Mouse (Mus musculus): Measurements from ENCODE around the gene Ifrd2. TPM values are rescaled to one million over a fixed set of nuclear protein-coding genes. Genes with fewer than 3 reads are reported as not detected.

The Ifrd2 gene
- polyA plus RNA-seq, 1 experiment from 2014 or later = 14.4 TPM

DNA sequence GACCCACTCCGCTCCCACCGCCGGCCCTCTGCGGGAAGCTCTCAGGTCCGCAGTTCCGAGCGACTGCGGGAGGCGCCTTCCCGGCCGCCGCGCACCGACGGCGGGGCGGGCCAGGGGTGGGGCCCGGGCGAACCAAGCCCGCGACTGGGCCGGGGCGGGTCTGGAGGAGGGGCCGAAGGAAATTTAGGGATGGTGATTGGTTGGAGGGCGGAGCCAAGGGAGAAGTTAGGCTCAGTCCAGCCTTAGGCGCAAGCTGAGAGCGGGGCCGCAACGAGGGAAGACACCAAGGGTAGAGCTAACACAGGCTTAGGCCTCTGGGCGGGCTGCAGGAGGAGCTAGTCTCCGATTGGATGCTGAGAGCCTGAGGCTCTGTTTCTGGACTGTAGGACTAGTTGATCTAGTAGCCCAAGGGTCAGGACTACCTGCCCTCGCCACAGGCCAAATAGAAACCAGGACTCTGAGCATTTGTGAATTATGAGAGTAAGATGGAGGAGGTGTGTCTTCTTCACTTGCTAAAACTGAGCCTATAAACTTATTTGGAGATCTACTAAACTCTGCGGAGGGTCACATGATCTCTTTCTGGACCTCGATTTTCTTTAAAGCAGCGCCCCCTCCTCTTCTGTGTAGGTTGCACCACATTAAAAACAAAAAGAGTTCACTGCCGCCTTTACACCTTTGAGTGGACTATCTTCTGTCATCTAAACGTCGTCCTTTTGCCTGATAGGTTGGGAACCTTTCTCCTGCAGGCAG is 48.0 kb downstream of the Ifrd2 start, which contains the start of gene Gnai2:
TSS of gene Gnai2 (minus strand) at position 89 of the 750 bp plus-strand sequence.
- 3% methylated on average over 35 of the region's 38 CpGs for WGBS
- Histone ChIP-seq H3K9ac (replicated peaks) (peak within 1 kb of the TSS; percentile 87), H3K27me3 (replicated peaks) (no peaks in the 10 kb centered on the region), H3K4me1 (peaks cover 64% of the 10 kb centered on the region), H3K36me3 (no peaks in the 10 kb centered on the region), H3K9me3 (replicated peaks) (no peaks in the 10 kb centered on the region), H3K4me3 (replicated peaks) (peak within 1 kb of the TSS; percentile 85), H3K27ac (replicated peaks) (peak within 1 kb of the TSS; percentile 89), H3K4me2 (peak within 1 kb of the TSS; percentile 85)
- ATAC-seq (ENCODE audit: low FRiP score) = peak; percentile 91

DNA sequence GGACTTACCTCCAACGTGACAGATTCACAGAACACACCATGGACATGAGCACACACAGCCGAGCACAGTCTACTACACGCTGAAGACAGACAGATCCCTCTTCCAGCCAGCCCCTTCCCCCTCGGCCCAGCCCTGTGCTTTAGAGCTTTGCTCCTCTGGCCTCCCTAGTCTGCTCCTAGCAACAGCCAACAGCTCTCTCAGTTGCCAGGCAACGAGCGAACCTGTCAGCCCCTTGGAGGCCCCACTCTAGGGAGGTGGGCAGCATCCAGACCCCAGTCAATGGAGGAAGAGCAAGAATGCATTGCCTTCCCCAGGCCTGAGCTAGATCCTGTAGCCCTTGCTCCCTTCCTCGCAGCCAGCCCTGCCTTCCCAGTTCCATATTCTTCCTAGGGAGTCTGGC is 49.6 kb downstream of the Ifrd2 start:
- Histone ChIP-seq H3K36me3 (no peaks in the 10 kb centered on the region), H3K4me1 (peaks cover 48% of the 10 kb centered on the region), H3K4me2 (0 out of 2 replicates have a peak overlapping the region, but pooled peaks have one; percentile 11), H3K27ac (replicated peaks) (peak overlapping the region; percentile 68), H3K9ac (replicated peaks) (no peak overlapping the region), H3K9me3 (replicated peaks) (no peaks in the 10 kb centered on the region), H3K4me3 (replicated peaks) (no peak overlapping the region), H3K27me3 (replicated peaks) (no peaks in the 10 kb centered on the region)
- peak; percentile 25; the same call in 1 of the 2 replicates for ATAC-seq (ENCODE audit: low FRiP score)
- 11% methylated on average over 7 of the region's 7 CpGs for WGBS

DNA sequence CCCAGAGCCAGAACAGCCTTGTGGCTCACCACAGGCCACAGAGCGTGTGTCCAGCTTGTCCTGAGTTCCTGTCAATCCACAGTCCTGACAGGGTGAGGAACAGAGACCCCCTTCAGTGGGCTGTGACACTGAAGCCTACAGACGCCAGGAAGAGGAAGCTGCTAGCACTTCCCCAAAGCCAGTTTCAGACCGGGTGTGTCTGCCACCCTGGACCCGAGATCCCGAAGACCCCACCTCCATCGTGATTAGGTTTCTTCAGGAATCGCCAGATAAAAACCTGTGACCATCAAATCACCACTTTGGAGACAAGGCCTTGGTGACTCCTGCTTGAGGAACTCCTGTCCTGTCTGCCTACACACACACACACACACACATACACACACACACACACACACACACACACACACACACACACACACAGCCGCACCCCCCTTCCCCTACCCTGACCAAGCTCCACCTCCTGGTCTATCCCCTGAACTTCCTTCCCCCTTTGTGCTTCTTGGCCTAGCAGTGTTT is 52.9 kb downstream of the Ifrd2 start:
- Histone ChIP-seq H3K9me3 (replicated peaks) (no peaks in the 10 kb centered on the region), H3K4me1 (peaks cover 34% of the 10 kb centered on the region), H3K27ac (replicated peaks) (peak overlapping the region; percentile 4; the same call in 1 of the 2 replicates), H3K4me3 (replicated peaks) (no peak overlapping the region), H3K36me3 (no peaks in the 10 kb centered on the region), H3K27me3 (replicated peaks) (no peaks in the 10 kb centered on the region), H3K9ac (replicated peaks) (no peak overlapping the region), H3K4me2 (no peak overlapping the region)
- no peak for ATAC-seq (ENCODE audit: low FRiP score)
- WGBS = 44% methylated on average over 8 of the region's 8 CpGs

DNA sequence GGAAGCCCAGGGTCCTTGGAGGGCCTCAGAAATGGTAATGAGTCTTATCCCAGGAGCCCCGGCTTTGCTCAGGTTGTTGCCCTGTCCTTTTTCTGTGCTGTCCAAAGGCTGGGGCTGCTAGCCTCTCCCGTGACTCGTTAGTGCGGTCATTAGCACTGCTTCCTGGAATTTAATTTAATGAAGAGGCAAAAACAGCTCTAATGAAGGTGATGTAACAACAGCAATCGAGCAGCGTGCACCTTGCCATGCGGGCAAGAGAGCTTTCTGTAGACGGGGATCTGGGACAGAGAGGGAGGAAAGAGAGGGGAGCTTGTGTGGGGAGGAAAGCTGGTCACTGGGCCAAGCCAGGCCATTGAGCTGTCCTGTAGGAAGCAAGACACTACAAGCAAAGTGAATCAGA is 54.2 kb downstream of the Ifrd2 start:
- Histone ChIP-seq H3K4me3 (replicated peaks) (no peak overlapping the region), H3K4me2 (no peak overlapping the region), H3K36me3 (no peaks in the 10 kb centered on the region), H3K9me3 (replicated peaks) (no peaks in the 10 kb centered on the region), H3K9ac (replicated peaks) (peak overlapping the region; percentile 26; the same call in 1 of the 2 replicates), H3K4me1 (peaks cover 25% of the 10 kb centered on the region), H3K27me3 (replicated peaks) (no peaks in the 10 kb centered on the region), H3K27ac (replicated peaks) (no peak overlapping the region)
- ATAC-seq (ENCODE audit: low FRiP score) = no peak
- WGBS = 22% methylated on average over 8 of the region's 8 CpGs

Other genes with a start within 250 kb of the Ifrd2 start
- 16.3 and 18.2 TPM in 2 replicates for gene Hemk1, start 249.3 kb upstream of the Ifrd2 start, polyA plus RNA-seq (2015; fragmentation: Nextera tagmentation; extraction: Ambion mirVana)
- gene 6430571L13Rik, start 247.0 kb upstream of the Ifrd2 start, polyA plus RNA-seq (2015; fragmentation: Nextera tagmentation; extraction: Ambion mirVana) = 7.8 and 9.1 TPM in 2 replicates
- gene Cacna2d2, start 188.0 kb upstream of the Ifrd2 start, polyA plus RNA-seq (2015; fragmentation: Nextera tagmentation; extraction: Ambion mirVana) = 7.6 and 9.8 TPM in 2 replicates
- 45.7 and 46.1 TPM in 2 replicates for gene Tmem115, start 53.7 kb upstream of the Ifrd2 start, polyA plus RNA-seq (2015; fragmentation: Nextera tagmentation; extraction: Ambion mirVana)
- 46.9 and 53.9 TPM in 2 replicates for gene Cyb561d2, start 45.4 kb upstream of the Ifrd2 start, polyA plus RNA-seq (2015; fragmentation: Nextera tagmentation; extraction: Ambion mirVana)
- 67.5 and 77.9 TPM in 2 replicates for gene Nprl2, start 45.4 kb upstream of the Ifrd2 start, polyA plus RNA-seq (2015; fragmentation: Nextera tagmentation; extraction: Ambion mirVana)
- gene Zmynd10, start 40.3 kb upstream of the Ifrd2 start, polyA plus RNA-seq (2015; fragmentation: Nextera tagmentation; extraction: Ambion mirVana) = 1.6 and 2.6 TPM in 2 replicates
- gene Rassf1, start 36.1 kb upstream of the Ifrd2 start, polyA plus RNA-seq (2015; fragmentation: Nextera tagmentation; extraction: Ambion mirVana) = 41.2 and 46.1 TPM in 2 replicates
- gene Tusc2, start 24.4 kb upstream of the Ifrd2 start, polyA plus RNA-seq (2015; fragmentation: Nextera tagmentation; extraction: Ambion mirVana) = 112 and 125 TPM in 2 replicates
- gene Hyal2, start 19.7 kb upstream of the Ifrd2 start, polyA plus RNA-seq (2015; fragmentation: Nextera tagmentation; extraction: Ambion mirVana) = 56.0 and 57.3 TPM in 2 replicates
- gene Hyal1, start 10.7 kb upstream of the Ifrd2 start, polyA plus RNA-seq (2015; fragmentation: Nextera tagmentation; extraction: Ambion mirVana) = 8.5 and 11.0 TPM in 2 replicates
- 16.9 and 19.7 TPM in 2 replicates for gene Naa80, start 8.8 kb upstream of the Ifrd2 start, polyA plus RNA-seq (2015; fragmentation: Nextera tagmentation; extraction: Ambion mirVana)
- gene Hyal3, start 6.8 kb upstream of the Ifrd2 start, polyA plus RNA-seq (2015; fragmentation: Nextera tagmentation; extraction: Ambion mirVana) = 2.0 and 2.2 TPM in 2 replicates
- gene Sema3b, start 21.6 kb downstream of the Ifrd2 start, polyA plus RNA-seq (2015; fragmentation: Nextera tagmentation; extraction: Ambion mirVana) = 6.6 and 9.7 TPM in 2 replicates
- gene Gnai2, start 47.7 kb downstream of the Ifrd2 start, polyA plus RNA-seq (2015; fragmentation: Nextera tagmentation; extraction: Ambion mirVana) = 262 and 325 TPM in 2 replicates
- gene Slc38a3, start 81.9 kb downstream of the Ifrd2 start, polyA plus RNA-seq (2015; fragmentation: Nextera tagmentation; extraction: Ambion mirVana) = 35.1 and 35.4 TPM in 2 replicates
- 2.5 and 2.9 TPM in 2 replicates for gene Gnat1, start 92.1 kb downstream of the Ifrd2 start, polyA plus RNA-seq (2015; fragmentation: Nextera tagmentation; extraction: Ambion mirVana)
- 10.2 and 12.5 TPM in 2 replicates for gene Sema3f, start 122.8 kb downstream of the Ifrd2 start, polyA plus RNA-seq (2015; fragmentation: Nextera tagmentation; extraction: Ambion mirVana)
- gene Rbm5, start 183.4 kb downstream of the Ifrd2 start, polyA plus RNA-seq (2015; fragmentation: Nextera tagmentation; extraction: Ambion mirVana) = 229 and 230 TPM in 2 replicates

Measured in neural tube, embryonic 15.5 days (tissue).